Mouse (Mus musculus): Measurements from ENCODE around the gene Focad.

Gene Focad

DNA sequence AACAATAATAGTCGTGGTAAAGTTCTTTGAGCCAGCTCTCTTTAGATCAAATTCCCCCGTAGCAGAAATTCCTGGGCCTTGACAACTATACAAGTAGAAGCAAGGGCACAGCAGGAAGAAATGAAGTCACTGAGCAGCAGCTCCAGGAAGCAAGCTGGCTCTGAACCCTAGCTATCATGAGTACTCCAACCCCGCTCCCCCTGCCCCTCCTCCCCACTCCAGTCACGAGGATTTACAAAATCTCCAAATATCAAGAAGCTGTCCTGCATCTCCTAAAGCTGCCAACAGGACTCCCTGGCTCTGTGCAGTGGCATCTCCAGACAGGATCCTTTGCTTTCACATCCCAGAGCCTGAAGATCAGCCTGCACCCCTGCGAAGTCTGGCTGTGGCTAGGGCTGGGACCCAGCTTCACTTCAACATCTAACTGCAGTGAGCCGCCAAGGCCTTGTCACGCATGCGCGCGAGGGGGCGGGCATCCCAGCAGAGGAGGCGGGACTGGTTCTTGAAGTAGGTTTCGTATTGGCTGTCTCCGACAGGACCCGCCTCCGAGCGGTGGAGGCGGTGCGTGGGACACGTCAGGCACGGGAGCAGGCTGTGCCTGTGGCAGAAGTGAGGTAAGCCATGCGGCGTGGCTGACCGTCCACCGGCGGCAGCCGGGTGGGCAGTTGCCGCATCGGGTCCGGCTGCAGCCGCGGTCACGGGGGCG, at the start of gene Focad:
Gene Focad (plus strand): TSS at position 568 of the 706 bp plus-strand sequence.
- peak; percentile 99 for DNase-seq

DNA sequence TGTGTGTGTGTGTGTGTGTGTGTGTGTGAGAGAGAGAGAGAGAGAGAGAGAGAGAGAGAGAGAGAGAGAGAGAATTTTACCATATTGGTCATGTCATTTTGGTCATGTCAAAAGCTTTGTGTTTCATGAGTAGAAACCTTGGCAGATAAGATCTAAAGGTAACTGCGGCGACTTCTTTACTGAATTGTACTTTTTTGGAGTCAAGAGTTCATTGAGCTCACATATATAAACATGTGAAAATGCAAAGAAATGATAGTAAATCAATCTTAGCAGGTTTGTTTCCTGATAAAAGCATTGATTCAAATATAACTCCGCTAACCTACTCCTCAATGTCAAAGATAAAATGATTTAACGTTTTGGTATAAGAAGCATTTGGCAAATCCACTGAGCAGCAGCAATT, 49.3 kb upstream of the Focad start:
- DNase-seq: no peak

DNA sequence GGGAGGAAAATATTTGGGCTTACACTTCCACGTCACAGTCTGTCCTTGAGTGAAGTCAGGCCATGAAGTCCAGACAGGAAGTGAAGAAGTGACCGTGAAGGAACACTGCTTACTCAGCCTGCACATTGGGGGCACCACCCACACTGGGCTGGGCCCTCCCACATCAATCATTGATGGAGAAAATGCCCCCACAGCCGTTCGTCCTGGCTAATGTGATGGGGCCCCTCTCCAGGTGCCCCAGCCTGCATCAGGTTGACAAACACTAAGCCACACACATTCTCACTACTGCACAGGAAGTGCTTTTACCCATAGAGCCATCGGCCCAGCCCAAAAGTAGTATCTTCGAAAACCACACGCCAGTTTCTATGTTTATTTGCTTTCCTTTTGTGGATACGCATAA, 48.1 kb upstream of the Focad start:
- no peak for DNase-seq

DNA sequence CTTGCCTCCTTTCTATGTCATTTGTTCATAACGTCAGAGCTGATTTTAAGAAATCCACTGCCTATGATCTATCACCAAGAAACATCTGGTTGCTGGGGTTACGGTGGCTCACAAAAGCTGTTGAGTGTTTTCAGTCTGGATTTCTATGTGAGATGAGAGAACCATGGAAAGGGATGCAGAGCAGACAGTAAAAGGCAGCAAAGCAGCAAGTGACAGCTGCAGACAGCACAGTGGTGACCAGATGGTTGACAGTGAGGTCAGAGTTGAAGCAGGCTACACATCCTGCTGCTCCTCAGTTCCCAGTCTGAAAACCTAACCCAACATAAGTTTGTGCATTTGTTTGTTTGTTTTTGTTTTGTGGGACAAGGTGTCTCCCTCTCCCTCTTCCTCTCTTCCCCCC, 19.0 kb upstream of the Focad start:
- no peak for DNase-seq

DNA sequence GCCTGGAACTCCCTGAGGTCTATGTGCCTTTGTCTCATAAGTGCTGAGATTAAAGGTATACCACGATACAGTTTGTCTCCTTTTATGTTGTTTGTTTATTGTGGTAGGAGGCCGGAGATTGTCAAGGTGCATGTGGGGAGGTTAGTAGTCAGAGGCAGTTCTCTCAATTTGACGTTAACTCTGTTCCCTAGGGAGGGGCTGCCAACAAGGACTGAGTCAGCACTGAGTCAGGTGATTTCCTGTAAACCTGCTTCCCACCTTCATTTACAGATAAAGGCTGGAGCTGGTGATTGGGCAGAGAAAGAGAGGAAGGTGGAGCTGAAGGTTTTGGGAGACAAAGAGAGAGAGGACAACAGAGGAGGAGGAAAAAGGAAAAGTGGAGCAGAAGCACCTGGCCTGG, 15.4 kb upstream of the Focad start:
- no peak for DNase-seq

DNA sequence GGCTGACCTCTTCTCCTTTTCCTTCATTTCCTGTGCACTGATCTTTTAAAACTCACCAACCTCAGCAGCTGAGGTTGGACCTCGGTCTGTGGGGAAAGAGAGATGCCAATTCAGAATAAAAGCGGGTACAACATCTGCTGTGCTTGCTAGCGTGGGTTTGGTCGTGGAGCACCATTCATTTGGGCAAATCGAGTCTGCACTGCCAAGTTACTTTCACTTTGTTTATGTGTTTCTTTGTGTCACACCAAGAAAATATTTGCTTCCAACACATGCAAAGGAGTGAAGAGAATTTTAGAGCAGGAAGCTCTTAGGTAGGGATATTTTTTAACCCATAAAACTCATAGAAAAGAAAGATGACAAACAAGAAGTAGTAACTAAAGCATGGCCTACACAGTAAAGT, 13.0 kb upstream of the Focad start:
- DNase-seq: no peak

DNA sequence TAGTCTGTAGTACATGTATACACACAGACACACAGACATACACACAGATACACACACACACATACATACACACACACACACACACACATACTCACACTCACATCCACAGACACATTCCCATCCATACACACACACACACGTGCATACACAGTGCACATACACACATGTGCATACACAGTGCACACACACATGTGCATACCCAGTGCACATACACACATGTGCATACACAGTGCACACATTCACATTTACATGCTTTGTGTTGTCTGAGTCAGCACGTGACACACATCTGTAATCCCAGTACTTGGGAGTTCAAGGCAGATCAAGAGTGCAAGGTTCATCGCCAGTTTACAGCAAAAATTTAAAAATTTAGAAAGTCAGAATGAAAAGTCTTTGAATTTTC, 12.5 kb upstream of the Focad start:
- no peak for DNase-seq

DNA sequence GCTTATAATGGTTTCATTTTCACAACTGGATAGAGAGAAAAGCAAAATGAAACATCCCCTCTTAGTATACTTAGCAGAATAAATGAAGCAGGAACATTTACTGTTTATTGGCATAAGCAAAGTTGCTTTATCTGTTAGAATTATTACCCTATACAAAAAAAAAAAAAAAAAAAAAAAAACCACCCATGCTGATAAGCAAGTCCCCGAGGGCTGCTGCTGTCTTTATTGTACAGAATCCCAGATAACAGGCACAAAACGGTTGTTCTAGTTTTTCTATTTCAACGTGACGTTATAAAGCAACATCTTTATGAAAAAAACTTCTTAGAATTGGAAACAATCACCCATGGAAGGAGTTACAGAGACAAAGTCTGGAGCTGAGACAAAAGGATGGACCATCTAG, 12.0 kb upstream of the Focad start:
- no peak for DNase-seq

DNA sequence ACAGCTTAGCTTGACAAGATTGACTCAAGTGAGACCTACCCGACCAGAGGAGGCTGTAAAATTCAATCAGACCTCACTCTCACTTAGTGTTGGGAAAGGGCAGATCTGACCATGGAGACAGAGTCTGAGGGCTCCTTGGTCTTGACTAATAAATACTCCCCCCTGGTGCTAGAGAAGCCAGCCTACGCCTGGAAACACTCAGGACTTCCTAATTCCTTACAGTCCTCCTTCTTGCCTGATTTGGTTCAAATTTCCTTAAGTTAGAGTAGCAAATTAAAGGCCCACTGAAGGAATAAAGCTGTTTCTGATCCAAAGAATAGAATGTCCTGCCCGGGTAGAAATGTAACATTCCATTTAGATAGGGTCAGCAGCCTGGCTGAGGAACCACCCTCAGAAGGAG, 10.6 kb upstream of the Focad start:
- DNase-seq: no peak

DNA sequence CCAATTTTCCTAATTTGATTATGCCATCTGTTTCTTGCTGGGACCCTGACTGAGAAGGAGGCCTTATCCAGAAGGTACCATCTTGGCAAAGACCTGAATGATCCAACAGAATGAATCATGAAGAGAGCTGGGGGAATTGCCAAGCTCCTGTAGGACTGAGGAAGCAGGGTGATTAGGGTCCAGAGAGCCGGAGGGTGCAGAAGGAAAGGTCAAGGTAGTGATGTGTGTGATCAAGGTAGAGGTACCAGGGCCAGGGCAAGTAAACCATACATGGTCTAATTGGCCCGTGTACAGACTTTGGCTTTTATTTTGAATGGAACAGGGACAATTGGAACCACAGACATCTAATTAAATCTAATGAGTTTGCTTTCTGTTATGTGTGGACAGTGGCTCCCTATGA, 4.1 kb upstream of the Focad start:
- no peak for DNase-seq

DNA sequence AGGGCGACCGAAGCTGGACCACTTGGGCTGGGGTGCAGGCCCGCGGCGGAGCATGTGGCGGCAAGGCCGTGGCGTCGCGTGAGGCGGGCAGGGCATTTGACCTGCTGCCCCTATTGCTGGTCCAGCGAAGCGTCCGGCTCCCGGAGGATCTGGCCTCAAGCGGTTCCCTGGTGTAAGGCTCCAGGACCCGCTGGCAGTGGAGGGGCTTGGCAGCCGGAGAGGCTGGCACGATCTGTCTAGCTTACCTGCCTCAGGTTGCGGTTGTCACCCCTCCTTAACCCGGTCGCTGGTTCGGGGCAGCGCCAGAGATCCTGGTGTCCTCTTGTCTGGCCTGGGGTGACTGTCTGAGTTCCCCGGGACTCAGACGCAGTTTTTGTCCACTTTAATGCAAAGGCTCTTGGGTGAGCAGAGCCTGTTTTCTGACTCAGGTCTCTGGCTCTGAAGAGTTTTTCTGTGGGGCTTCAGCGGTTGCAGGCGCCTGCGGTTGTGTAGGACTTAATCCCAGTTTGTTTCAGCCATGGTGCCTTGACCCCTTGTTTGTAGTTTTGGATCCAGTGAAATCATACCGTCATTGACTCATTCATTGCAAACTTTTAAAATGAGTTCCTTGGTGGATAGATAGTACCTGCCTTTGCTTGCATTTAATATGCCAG, 465 bp downstream of the Focad start:
- DNase-seq: no peak

DNA sequence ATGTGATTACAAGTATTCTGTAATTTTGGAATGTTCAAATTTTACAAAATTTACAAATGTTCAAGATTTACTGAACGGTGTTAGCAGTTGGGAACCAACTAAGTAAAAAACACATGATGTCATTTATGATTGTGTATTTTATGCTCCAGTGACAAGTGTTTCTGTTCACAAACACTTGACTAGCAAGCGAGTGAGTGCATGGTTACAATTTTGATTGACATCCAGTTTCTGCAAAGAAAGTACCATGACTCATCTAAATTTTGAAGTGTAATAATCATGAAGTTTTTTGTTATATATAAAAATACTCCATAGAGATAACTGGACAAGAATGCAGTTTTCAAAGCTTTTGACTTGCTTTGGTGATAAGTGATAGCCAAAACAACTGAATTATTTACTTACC, 1.3 kb downstream of the Focad start:
- no peak for DNase-seq

DNA sequence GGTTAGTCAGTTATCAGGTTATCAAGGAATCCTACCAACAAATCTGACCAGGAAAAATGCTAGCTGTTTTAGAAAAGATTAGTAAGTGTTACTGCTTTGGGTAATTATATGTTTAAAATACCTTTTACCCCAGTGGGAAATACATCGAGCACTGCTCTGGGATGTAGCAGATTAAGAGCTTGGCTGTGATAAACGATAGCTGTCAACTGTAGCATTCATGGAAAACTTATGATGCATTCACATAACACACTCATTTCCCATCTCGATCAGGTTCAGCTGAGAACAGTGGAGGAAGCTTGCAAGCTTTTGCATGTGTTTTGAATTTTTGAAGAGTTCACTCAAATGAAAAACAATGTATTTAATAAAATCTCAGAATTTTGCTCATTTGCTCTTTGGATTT, 14.2 kb downstream of the Focad start:
- DNase-seq: no peak

DNA sequence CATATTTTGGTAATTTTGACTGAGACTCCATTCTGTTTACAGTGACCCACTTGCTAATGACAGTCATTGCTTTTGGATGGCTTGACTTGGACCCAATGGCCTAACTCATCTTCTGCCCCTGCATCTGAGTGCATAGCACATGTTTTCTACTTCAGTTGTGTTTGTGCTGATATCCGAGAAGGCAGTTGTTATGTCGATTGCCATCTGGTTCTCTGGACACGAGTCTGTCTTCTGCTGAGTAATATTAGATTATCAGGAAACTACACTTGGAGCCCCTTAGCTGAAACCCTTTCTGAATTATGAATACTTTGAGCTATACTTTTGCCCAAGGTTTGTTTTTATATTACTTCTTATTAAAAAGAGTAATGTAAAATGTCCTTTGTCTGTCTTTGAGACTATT, 22.9 kb downstream of the Focad start:
- DNase-seq: peak; percentile 27

DNA sequence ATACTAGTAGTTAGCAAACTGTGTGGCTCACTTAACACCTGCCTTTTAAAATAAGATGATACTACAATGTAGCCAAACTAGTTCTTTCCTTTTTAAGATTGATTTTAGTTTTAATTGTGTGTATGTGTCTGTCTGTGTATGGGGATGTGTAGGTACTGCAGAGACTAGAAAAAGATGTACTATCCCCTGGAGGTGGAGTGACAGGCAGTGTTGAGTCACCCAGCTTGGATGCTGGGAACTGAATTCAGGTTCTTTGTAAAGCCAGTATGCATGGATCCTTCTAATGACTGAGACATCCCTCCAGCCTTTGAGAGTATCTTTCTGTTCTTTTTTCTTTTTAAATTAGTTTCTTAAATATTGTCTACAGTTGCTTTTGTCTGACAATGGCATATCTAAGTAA, 23.5 kb downstream of the Focad start:
- no peak for DNase-seq

DNA sequence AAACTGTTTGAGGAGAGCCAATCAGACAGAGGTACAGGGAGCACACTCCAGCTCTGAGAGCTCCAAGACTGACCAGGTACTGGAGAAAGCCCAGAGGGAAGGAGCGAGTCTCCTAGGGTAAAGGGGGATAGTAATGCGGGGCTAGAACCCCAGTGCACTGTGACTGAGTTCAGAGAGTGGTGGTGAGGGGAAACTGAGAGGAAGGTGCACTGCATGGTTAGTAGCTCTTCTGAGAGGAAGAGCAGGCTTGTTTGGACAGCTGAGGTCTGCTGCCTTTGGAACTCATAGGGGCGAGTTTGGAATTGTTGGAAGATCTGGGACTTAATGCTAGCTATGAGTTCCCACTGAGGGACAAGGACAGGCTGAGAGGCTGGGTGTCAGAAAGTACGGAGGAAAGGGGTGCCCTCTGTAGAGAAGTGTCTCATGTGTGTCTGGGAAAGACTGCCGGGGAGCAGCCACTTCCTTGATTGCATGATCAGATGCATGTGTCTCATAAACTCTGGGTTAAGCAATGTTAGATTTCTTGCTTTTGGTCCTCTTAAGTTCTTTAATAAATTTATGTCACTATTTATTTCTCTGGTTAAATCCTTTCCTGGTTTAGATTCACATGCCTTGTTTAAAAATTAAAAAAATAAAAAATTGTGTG, 24.4 kb downstream of the Focad start:
- DNase-seq: no peak

DNA sequence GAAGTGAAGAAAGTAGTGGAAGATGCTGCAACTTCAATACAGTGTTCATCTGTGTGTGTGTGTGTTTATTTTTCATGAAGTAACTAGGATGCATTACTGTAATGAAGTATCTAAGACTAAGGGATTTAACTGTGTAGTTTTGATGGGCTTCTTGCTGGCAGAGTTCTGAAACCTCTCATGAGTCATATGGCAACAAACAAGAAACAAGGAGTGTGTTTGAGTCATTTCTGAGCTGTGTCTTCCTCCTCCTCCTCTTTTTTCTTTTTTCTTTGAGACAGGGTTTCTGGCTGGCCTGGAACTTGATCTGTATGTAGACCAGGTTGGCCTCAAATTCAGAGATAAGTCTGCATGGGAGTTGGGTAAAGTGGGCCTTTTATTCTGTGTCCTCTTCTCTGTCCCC, 25.7 kb downstream of the Focad start:
- no peak for DNase-seq

DNA sequence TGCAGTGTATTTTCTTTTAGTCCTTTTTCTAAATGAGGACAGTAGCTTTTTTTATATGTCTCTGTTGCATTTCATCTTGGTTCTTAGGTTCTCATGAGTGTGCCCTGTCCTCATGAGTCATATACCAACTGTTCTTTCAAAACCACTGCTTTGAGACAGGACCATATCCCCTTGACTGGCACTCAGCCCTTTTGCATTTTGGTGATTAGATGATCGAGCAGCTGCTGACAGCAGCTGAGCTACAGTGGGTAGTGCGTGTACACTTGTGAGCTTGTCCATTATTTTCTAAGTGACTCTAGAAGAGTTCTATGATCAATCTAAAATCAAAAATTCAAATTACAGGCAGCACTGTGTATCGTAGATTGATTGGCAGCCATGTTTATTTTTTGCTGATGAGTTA, 28.0 kb downstream of the Focad start:
- no peak for DNase-seq

DNA sequence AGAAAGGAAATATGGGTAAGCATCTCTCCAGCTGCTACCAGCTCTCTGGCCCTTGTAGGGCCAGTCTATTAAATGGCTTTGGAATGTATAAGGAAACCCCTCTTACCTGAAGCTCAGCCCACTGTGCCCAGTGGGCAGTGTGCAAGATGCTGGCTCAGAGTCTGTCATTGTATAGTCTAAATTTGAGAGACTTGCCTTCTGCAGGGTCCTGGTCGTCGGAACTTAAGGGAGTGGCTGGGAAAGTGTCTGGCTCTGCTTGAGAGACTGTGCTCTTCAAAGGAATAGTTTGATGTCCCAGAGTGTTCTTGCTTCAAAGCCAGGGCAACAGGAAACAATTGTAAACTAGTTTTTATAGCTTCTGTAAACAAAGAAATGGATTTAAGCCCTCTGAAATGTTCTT, 41.5 kb downstream of the Focad start:
- no peak for DNase-seq

DNA sequence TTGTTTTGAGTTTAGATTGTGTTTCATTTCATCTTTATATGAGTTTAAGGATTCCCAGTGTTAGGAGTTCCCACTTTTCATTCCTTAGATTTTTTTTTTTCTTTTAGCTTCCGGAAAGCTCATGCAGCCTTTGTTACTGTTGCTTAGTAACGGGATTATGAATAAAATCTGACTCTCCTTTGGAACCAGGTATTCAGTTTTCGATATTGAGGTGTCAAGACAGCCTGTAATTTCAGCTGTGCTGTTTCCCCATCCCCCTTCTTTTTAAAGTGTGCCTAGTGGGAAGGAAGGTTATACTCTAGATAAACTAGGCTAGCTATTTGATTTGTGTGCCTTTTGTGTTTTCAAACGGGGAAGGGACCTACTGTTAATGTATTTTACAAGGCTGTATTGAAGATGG, 42.1 kb downstream of the Focad start:
- DNase-seq: no peak

DNA sequence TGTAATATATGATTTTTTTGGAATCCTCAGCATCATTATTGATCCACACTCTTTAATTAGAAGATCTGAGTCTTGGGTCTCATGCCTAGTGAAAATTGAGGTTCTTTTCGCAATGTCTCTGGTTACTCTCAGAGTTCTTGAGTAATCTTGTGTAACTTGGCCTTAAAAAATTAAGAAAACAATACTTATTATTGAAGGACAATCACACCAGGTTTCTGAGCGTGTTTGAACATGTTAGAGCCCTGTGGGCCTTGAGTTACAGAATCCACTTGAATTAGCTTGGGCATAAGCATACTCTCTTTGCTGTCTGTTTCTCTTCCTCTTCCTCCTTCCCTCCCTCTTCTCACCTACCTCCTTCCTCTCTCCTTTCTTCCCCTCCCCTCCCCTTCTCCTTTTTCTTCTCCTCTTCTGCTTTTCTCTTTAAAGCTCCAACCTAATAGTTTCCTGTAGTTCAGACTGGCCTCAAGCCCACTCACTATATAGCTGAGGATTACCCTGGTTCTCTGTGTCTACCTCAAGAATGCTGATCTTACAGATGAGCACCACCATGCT, 44.0 kb downstream of the Focad start:
- no peak for DNase-seq

DNA sequence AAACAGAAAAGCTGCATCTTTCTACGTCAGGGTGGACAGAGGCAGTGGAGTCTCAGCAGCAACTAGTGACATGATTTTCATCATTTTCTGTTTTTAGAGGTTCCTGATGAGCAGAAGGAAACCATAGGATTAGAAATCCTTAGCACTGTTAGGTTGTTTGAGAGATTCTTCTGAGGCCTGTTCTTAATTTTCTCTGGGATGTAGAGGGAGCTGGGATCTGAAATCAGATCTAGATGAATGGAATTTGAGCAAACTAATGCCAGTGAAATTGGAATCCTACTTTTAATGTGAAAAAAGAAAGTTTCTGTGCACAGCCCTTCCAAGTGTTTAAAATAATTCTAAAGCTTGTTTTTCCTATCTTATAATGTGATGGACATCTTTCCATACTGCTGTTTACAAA, 55.0 kb downstream of the Focad start:
- DNase-seq: no peak

DNA sequence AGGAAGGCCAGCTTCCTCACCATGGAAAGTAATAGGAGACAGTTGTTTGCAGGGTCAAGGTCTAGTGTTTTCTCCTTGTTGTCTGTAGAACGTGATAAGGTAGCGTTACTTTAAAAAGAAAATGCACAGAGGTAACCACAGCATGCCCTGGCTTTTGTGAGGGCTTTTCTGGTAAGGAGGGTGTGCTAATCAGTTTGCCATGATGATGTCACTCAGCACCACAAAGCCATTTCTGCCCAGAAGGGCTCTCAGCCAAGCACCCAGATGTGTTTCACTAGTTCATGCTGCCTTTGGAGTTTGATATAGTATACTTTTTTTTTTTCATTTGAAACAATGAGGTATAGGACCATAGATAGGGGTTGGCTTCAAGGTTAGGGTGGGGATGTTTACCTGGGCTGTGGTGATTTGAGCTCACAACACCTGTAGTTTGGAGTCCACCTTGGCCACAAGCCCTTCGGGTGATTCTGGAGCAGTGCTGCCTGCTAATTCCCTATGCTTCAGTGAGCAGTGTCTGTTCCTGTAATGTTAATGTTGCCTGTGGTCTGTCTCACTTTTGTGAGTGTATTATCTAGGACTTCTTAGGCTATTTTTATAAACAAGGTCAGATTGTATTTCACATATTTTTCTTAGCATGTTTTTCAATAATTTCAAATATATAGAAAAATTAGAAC, 61.2 kb downstream of the Focad start:
- no peak for DNase-seq

DNA sequence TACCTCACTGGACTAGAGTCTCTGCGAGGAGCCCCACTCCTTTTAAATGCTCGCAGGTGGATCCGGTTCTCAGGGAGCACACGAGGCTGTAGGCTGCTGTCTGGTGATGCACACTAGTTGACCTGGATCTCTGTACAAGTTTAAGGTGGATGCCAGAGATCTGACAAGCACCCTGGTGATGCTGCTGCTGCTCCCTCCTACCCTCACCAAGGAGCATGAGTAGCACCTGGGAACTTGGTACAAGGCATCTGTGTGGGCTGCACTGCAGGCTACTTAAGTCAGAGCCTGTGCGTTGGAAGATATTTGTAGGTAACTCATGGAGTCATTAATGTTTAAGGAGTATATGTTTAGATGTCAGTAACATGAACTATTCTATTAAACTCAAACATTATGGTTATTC, 62.5 kb downstream of the Focad start:
- DNase-seq: no peak

Measured in liver (tissue).